Mouse (Mus musculus) lung, postnatal 0 days (tissue): Measurements from ENCODE around the gene Tmco1. TPM values are rescaled to one million over a fixed set of nuclear protein-coding genes. Genes with fewer than 3 reads are reported as not detected.

Source experiments
- ATAC-seq: fragments of 200-750 bp; cut with Nextera tagmentation; 2 replicates; pipeline ENCODE4 v1.8.0; 2017; ENCODE audit warnings: moderate library complexity
- DNase-seq: peaks from one replicate; pipeline ENCODE4 v3.0.0-alpha.2; 2016; ENCODE audit warnings: low spot score
- H3K27ac ChIP-seq: fragments of 300-500 bp; sonication (generic); 2 replicates; pipeline ENCODE4 v1.5.1; 2014; ENCODE audit warnings: antibody characterized with exemption, mild to moderate bottlenecking, low read length, mixed read lengths
- H3K27me3 ChIP-seq: fragments of 300-500 bp; sonication (generic); replicated peaks from 2 replicates; pipeline ENCODE4 v1.6.1; 2014; ENCODE audit warnings: low read length, mixed read lengths; ENCODE audit not compliant: insufficient read depth
- H3K36me3 ChIP-seq: fragments of 300-500 bp; sonication (generic); 2 replicates; pipeline ENCODE4 v1.6.1; 2014; ENCODE audit warnings: low read length, mixed read lengths; ENCODE audit not compliant: insufficient read depth
- H3K4me1 ChIP-seq: fragments of 300-500 bp; sonication (generic); 2 replicates; pipeline ENCODE4 v1.6.1; 2014; ENCODE audit warnings: antibody characterized with exemption, low read depth, low read length, mixed read lengths; ENCODE audit not compliant: insufficient read depth
- H3K4me2 ChIP-seq: fragments of 300-500 bp; sonication (generic); replicated peaks from 2 replicates; pipeline ENCODE4 v1.6.1; 2014; ENCODE audit warnings: low read depth, mild to moderate bottlenecking, low read length, moderate library complexity, mixed read lengths
- H3K4me3 ChIP-seq: fragments of 300-500 bp; sonication (generic); 2 replicates; pipeline ENCODE4 v1.5.1; 2014; ENCODE audit warnings: low read depth, low read length
- H3K9ac ChIP-seq: fragments of 300-500 bp; sonication (generic); replicated peaks from 2 replicates; pipeline ENCODE4 v1.6.1; 2014; ENCODE audit warnings: low read depth, mild to moderate bottlenecking
- H3K9me3 ChIP-seq: fragments of 300-500 bp; sonication (generic); 2 replicates; pipeline ENCODE4 v1.6.1; 2016; ENCODE audit warnings: low read length, mixed read lengths
- CTCF ChIP-seq: IDR thresholded peaks from 2 replicates; pipeline ENCODE4 v1.5.1; 2016; ENCODE audit warnings: antibody characterized with exemption, mild to moderate bottlenecking
- EP300 ChIP-seq: IDR thresholded peaks from 2 replicates; pipeline ENCODE4 v1.6.1; 2016; ENCODE audit warnings: antibody characterized with exemption, mild to moderate bottlenecking, control low read depth
- WGBS: fragments of 180-500 bp; shearing (Covaris S2); extraction: QIAGEN DNeasy Blood & Tissue Kit; methylation state at CpG from one replicate; pipeline ENCODE4 v1.1.7; 2014; 5-methylcytosine and 5-hydroxymethylcytosine counted together
- polyA plus RNA-seq: library from polyadenylated mRNA; unstranded; fragments of >200 nt; fragmentation: Nextera tagmentation; extraction: Ambion mirVana; gene quantifications from 2 replicates; pipeline ENCODE4 v1.2.1, GENCODE M21; 2015

The Tmco1 gene
- polyA plus RNA-seq, 1 experiment from 2014 or later = 94.7 TPM

GRCm38 (mm10) chr1:167268360-167269063 lies 39.7 kb upstream of the Tmco1 start:
- no peak overlapping the region for H3K4me3 ChIP-seq
- TF ChIP-seq CTCF (no peak), EP300 (no peak)
- ATAC-seq (no peak), DNase-seq (no peak)
- H3K4me1 ChIP-seq = peaks cover 44% of the 10 kb centered on the region; the same call in 1 of the 2 replicates
- H3K9me3 ChIP-seq = no peaks in the 10 kb centered on the region
- H3K27ac ChIP-seq = peak overlapping the region; percentile 78
- H3K9ac ChIP-seq = no peak overlapping the region
- H3K36me3 ChIP-seq = no peaks in the 10 kb centered on the region
- H3K27me3 ChIP-seq = no peaks in the 10 kb centered on the region
- 79% methylated on average over 9 of the region's 9 CpGs for WGBS
- no peak overlapping the region for H3K4me2 ChIP-seq

GRCm38 (mm10) chr1:167269350-167269811 lies 38.8 kb upstream of the Tmco1 start:
- Histone ChIP-seq H3K36me3 (no peaks in the 10 kb centered on the region), H3K4me3 (no peak overlapping the region), H3K9ac (no peak overlapping the region), H3K4me2 (peak overlapping the region; percentile 57), H3K27me3 (no peaks in the 10 kb centered on the region), H3K9me3 (no peaks in the 10 kb centered on the region), H3K4me1 (peaks cover 46% of the 10 kb centered on the region; the same call in 1 of the 2 replicates), H3K27ac (peak overlapping the region; percentile 78)
- WGBS = 17% methylated on average over 14 of the region's 14 CpGs
- DNase-seq (peak; percentile 85), ATAC-seq (peak; percentile 75)
- no peak for TF ChIP-seq CTCF
- TF ChIP-seq EP300 = no peak

DNA sequence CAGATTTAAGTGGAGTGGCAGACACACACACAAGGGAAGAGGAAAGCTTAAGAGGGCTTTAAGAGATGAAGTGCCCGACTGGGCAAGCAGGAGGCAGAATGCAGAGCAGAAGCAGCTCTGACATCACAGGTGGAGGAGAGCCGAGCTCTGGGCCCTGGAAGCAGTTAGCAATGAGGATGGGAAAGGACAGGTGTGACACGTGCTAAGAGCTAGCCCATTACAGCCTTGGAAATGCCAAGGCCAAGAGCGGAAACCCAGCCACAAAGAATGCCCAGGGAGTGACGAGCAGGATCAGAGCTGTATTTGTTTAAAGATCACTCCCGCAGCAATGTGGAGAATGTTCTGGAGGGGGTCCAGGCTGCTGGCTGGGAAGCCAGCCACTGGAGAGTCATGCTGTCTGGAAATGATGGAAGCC lies 38.3 kb upstream of the Tmco1 start:
- 8% methylated on average over 6 of the region's 6 CpGs for WGBS
- H3K27ac ChIP-seq = peak overlapping the region; percentile 78
- no peaks in the 10 kb centered on the region for H3K36me3 ChIP-seq
- DNase-seq = peak; percentile 94
- TF ChIP-seq EP300 = peak; percentile 66; the same call in 1 of the 2 replicates
- peak; percentile 48 for TF ChIP-seq CTCF
- no peak overlapping the region for H3K9ac ChIP-seq
- ATAC-seq = peak; percentile 79
- H3K9me3 ChIP-seq = no peaks in the 10 kb centered on the region
- H3K27me3 ChIP-seq = no peaks in the 10 kb centered on the region
- H3K4me2 ChIP-seq = peak overlapping the region; percentile 57
- peaks cover 46% of the 10 kb centered on the region; the same call in 1 of the 2 replicates for H3K4me1 ChIP-seq
- no peak overlapping the region for H3K4me3 ChIP-seq

- Histone ChIP-seq H3K9me3 (no peaks in the 10 kb centered on the region), H3K4me2 (peak overlapping the region; percentile 57), H3K36me3 (no peaks in the 10 kb centered on the region), H3K27me3 (no peaks in the 10 kb centered on the region), H3K9ac (no peak overlapping the region), H3K27ac (peak overlapping the region; percentile 78), H3K4me1 (peaks cover 46% of the 10 kb centered on the region; the same call in 1 of the 2 replicates), H3K4me3 (0 out of 2 replicates have a peak overlapping the region, but pooled peaks have one; percentile 14)
- peak; percentile 55 for ATAC-seq
- DNase-seq = peak; percentile 85
- TF ChIP-seq EP300 = no peak
- TF ChIP-seq CTCF = no peak; the same call in 1 of the 2 replicates
- 7% methylated on average over 19 of the region's 19 CpGs for WGBS
Observed at GRCm38 (mm10) chr1:167270342-167271111, 37.7 kb upstream of the Tmco1 start.

- 24% methylated on average over 4 of the region's 4 CpGs for whole genome bisulfite sequencing
- H3K9me3 ChIP-seq = no peaks in the 10 kb centered on the region
- no peaks in the 10 kb centered on the region for H3K36me3 ChIP-seq
- no peaks in the 10 kb centered on the region for H3K27me3 ChIP-seq
- H3K4me2 ChIP-seq = 0 out of 2 replicates have a peak overlapping the region, but pooled peaks have one; percentile 57
- peaks cover 46% of the 10 kb centered on the region; the same call in 1 of the 2 replicates for H3K4me1 ChIP-seq
- 0 out of 2 replicates have a peak overlapping the region, but pooled peaks have one; percentile 78 for H3K27ac ChIP-seq
- no peak for TF ChIP-seq CTCF
- TF ChIP-seq EP300 = no peak
- no peak for DNase-seq
- ATAC-seq = no peak
- H3K4me3 ChIP-seq = no peak overlapping the region
- H3K9ac ChIP-seq = no peak overlapping the region
Observed at GRCm38 (mm10) chr1:167271304-167271703, 36.9 kb upstream of the Tmco1 start.

DNA sequence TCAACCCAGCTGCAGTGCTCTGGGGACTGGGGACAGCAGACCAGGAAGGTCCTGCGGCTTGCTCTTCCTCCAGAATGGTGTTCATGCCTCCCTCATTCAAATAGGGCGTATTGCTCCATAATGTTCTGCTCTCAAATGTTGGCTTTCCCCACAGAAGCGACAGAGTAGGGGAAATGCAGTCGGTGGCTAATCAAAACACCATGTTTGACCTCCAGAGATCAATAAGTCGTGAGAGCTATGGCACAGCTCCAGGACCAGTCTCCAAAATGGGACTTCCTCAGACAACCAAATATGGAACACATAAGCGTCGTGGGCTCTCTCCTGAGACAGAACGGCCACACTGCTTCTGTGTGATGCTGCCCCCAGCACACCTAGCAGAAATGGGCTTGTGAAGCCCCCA lies 36.3 kb upstream of the Tmco1 start:
- ATAC-seq (no peak), DNase-seq (peak; percentile 74)
- WGBS = 35% methylated on average over 8 of the region's 8 CpGs
- no peak overlapping the region for H3K4me3 ChIP-seq
- peaks cover 46% of the 10 kb centered on the region; the same call in 1 of the 2 replicates for H3K4me1 ChIP-seq
- no peaks in the 10 kb centered on the region for H3K27me3 ChIP-seq
- H3K9ac ChIP-seq = no peak overlapping the region
- no peaks in the 10 kb centered on the region for H3K9me3 ChIP-seq
- TF ChIP-seq EP300 (no peak), CTCF (no peak)
- no peaks in the 10 kb centered on the region for H3K36me3 ChIP-seq
- no peak overlapping the region for H3K4me2 ChIP-seq
- H3K27ac ChIP-seq = 0 out of 2 replicates have a peak overlapping the region, but pooled peaks have one; percentile 78
